Mouse (Mus musculus): Measurements from ENCODE around the gene Ccn6.
"Not testable (repeated sequence)": the region's sequence is repeated elsewhere in the genome, so short reads cannot be mapped to it uniquely, and the experiment has no call there.

Ccn6 gene

GRCm38 (mm10) chr10:39163694-39164093, at the start of gene Ccn6:
Ccn6 (minus strand) TSS chr10:39163794.
- ChIA-PET POLR2A (interaction anchor here in 1 of 4 experiments (1.5 kb wide), 1 partner anchor 30 kb away, joined by 5 read pairs; the partner anchor contains the start of genes Fam229b and Tube1), CTCF (interaction anchor here in 3 of 4 experiments (0.7 to 1.5 kb wide), 4 partner anchors 21 to 356 kb away, joined by 3 to 4 read pairs (median 3); no protein-coding TSS in a partner anchor)

- ChIA-PET POLR2A (interaction anchor here in 1 of 4 experiments (0.6 kb wide), 1 partner anchor 15 kb away, joined by 3 read pairs; no protein-coding TSS in a partner anchor), CTCF (interaction anchor here in 1 of 4 experiments (1.9 kb wide), 1 partner anchor 39 kb away, joined by 6 read pairs; no protein-coding TSS in a partner anchor)
Measured at GRCm38 (mm10) chr10:39210031-39210430, 46.4 kb upstream of the Ccn6 start.

- ChIA-PET POLR2A (interaction anchor here in 3 of 4 experiments (0.7 to 1.5 kb wide), 3 partner anchors 19 to 38 kb away, joined by 3 to 4 read pairs (median 3); no protein-coding TSS in a partner anchor), CTCF (interaction anchor here in 1 of 4 experiments (1.9 kb wide), 1 partner anchor 39 kb away, joined by 6 read pairs; no protein-coding TSS in a partner anchor)
Measured at GRCm38 (mm10) chr10:39209161-39210025, 45.8 kb upstream of the Ccn6 start.

GRCm38 (mm10) chr10:39208712-39209111, 45.1 kb upstream of the Ccn6 start:
- ChIA-PET CTCF (interaction anchor here in 1 of 4 experiments (1.9 kb wide), 1 partner anchor 38 kb away, joined by 6 read pairs; no protein-coding TSS in a partner anchor), POLR2A (interaction anchor here in 1 of 4 experiments (1.5 kb wide), 1 partner anchor 27 kb away, joined by 4 read pairs; no protein-coding TSS in a partner anchor)

GRCm38 (mm10) chr10:39207310-39207855, 43.8 kb upstream of the Ccn6 start:
- ChIA-PET POLR2A (interaction anchor here in 1 of 4 experiments (0.5 kb wide), 1 partner anchor 55 kb away, joined by 3 read pairs; no protein-coding TSS in a partner anchor), CTCF (no interaction called here)

- ChIA-PET CTCF (interaction anchor here in 1 of 4 experiments (0.9 kb wide), 1 partner anchor 25 kb away, joined by 3 read pairs; no protein-coding TSS in a partner anchor), POLR2A (no interaction called here)
Measured at GRCm38 (mm10) chr10:39202490-39202889, 38.9 kb upstream of the Ccn6 start.

GRCm38 (mm10) chr10:39198216-39198615, 34.6 kb upstream of the Ccn6 start:
- POLR2A ChIA-PET, CTCF ChIA-PET: not testable (repeated sequence)

GRCm38 (mm10) chr10:39192673-39193072, 29.1 kb upstream of the Ccn6 start:
- POLR2A ChIA-PET: no interaction called here
- CTCF ChIA-PET: no interaction called here

GRCm38 (mm10) chr10:39185545-39185906, 21.9 kb upstream of the Ccn6 start:
- POLR2A ChIA-PET: no interaction called here
- CTCF ChIA-PET: no interaction called here

GRCm38 (mm10) chr10:39184864-39185544, 21.4 kb upstream of the Ccn6 start:
- CTCF ChIA-PET: interaction anchor here in 1 of 4 experiments (0.6 kb wide), 1 partner anchor 12 kb away, joined by 3 read pairs; no protein-coding TSS in a partner anchor
- POLR2A ChIA-PET: no interaction called here

- ChIA-PET CTCF (no interaction called here), POLR2A (no interaction called here)
Measured at GRCm38 (mm10) chr10:39176981-39177380, 13.4 kb upstream of the Ccn6 start.

- ChIA-PET CTCF (interaction anchor here (0.5 to 4.2 kb wide), 7 partner anchors 12 to 1040 kb away, joined by 3 to 59 read pairs (median 5); no protein-coding TSS in a partner anchor), POLR2A (interaction anchor here in 3 of 4 experiments (0.8 to 1.6 kb wide), 5 partner anchors 9 to 559 kb away, joined by 3 to 4 read pairs (median 3); partner anchors contain the start of gene Rev3l (in 1 of the 3))
Measured at GRCm38 (mm10) chr10:39173077-39173476, 9.5 kb upstream of the Ccn6 start.

- POLR2A ChIA-PET: interaction anchor here in 2 of 4 experiments (0.7 to 1.6 kb wide), 4 partner anchors 9 to 559 kb away, joined by 3 to 4 read pairs (median 3); partner anchors contain the start of gene Rev3l (in 1 of the 2)
- CTCF ChIA-PET: interaction anchor here in 3 of 4 experiments (0.7 to 4.2 kb wide), 7 partner anchors 227 to 1040 kb away, joined by 3 to 59 read pairs (median 5); no protein-coding TSS in a partner anchor
Measured at GRCm38 (mm10) chr10:39172540-39172931, 8.9 kb upstream of the Ccn6 start.

- ChIA-PET POLR2A (interaction anchor here in 2 of 4 experiments (0.6 to 2.5 kb wide), 14 partner anchors 10 to 1082 kb away, joined by 3 to 8 read pairs (median 3); partner anchors contain the start of gene Rev3l (in 1 of the 2)), CTCF (interaction anchor here (0.7 to 4.2 kb wide), 46 partner anchors 8 to 1078 kb away, joined by 3 to 59 read pairs (median 5); no protein-coding TSS in a partner anchor)
Measured at GRCm38 (mm10) chr10:39171603-39172539, 8.3 kb upstream of the Ccn6 start.

- POLR2A ChIA-PET: interaction anchor here in 3 of 4 experiments (0.6 to 2.5 kb wide), 21 partner anchors 11 to 1083 kb away, joined by 3 to 10 read pairs (median 4); no protein-coding TSS in a partner anchor
Measured at GRCm38 (mm10) chr10:39171134-39171533, 7.5 kb upstream of the Ccn6 start.

GRCm38 (mm10) chr10:39170706-39171105, 7.1 kb upstream of the Ccn6 start:
- CTCF ChIA-PET: interaction anchor here (0.5 to 4.2 kb wide), 97 partner anchors 9 to 1079 kb away, joined by 3 to 59 read pairs (median 4); partner anchors contain the start of genes Fam229b (in 2 of the 4), Tube1 (in 2 of the 4), Mfsd4b2 (in 1 of the 4) and Mfsd4b3 (in 1 of the 4)
- POLR2A ChIA-PET: interaction anchor here in 3 of 4 experiments (0.6 to 2.5 kb wide), 24 partner anchors 11 to 1084 kb away, joined by 3 to 10 read pairs (median 4); no protein-coding TSS in a partner anchor

More at GRCm38 (mm10) chr10:39171134-39171533, 7.5 kb upstream of the Ccn6 start:
- CTCF ChIA-PET: interaction anchor here (0.6 to 4.2 kb wide), 75 partner anchors 8 to 1078 kb away, joined by 3 to 59 read pairs (median 4); partner anchors contain the start of genes Fam229b (in 1 of the 4), Mfsd4b3 (in 1 of the 4) and Tube1 (in 1 of the 4)
